Mouse (Mus musculus): ENCODE data around the gene Terf2. TPM values are rescaled to one million over a fixed set of nuclear protein-coding genes. Genes with fewer than 3 reads are reported as not detected.
A peak's percentile ranks its signal among the peaks of the same experiment; 100 is the strongest.
"Not testable (repeated sequence)": the region's sequence is repeated elsewhere in the genome, so short reads cannot be mapped to it uniquely, and the experiment has no call there.

Gene Terf2
- total RNA-seq, 4 experiments from 2014 or later: 37.2 to 42.3 (median 38.5) TPM

DNA sequence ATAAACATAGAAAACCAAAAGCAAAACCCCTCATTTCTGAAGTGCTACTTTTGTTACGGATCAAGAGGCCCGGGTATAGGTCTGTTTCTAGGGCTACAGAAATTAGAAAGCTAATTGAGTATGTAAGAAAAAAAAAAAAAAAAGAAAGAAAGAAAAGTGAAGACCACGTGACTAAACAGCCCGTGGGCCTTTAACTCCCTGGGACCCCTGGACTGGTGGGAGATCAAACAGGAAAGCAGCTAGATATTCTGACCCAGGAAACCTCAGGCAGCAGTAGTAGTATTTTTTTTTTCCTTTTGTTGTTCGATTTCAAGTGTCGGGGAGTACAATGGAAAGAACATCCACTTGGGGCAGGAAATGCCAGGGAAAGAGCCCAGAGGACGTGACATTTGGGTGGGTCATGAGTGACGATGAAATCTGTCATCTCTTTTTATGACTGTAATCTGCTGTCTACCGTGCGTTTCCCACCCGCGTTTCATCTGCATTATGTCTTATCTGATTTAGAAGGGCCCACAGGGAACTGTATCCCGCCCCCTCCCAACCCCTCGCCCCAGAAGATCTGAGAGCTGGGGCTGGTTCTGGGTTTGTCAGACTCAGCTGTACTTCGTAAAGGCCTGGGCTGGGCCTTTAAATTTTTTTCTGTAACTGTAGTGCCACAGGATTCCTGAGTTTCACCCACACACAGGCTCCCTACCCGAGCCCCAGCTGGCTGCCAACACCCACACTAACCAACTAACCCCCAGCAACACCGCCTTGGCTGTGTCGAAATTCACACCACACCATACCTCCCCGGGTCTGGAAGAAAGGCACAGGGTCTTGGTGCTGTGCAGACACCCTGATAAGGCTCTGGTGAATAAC, 18.0 kb upstream of the Terf2 start:
- peak in 1 of 2 experiments; percentile 38 for DNase-seq (ENCODE audit: low spot score in 2 of 2)

DNA sequence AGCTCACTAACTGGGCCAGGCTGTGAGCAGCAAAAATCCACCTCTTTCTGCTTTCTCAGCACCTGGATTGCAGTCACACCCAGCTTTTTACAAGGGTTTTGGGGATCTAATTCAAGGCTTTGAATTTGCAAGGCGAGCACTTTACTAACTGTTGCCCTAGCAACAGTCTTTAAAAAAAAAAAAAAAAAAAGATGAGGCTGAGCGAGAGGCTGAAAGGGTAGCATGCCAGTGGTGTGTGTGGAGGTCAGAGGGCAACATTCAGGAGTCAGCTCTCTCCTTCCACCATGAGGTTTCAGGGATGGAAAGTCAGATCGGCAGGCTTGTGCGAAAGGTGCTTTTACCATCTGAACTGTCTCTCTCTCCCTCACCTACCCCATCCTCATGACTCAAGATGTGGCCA, 16.9 kb upstream of the Terf2 start:
- no peak for DNase-seq (ENCODE audit: low spot score in 2 of 2)

- DNase-seq (ENCODE audit: low spot score in 2 of 2): no peak
Measured at GRCm38 (mm10) chr8:107111340-107112105, 15.2 kb upstream of the Terf2 start.

- no peak for DNase-seq (ENCODE audit: low spot score in 2 of 2)
Measured at GRCm38 (mm10) chr8:107110629-107111330, 14.4 kb upstream of the Terf2 start.

DNA sequence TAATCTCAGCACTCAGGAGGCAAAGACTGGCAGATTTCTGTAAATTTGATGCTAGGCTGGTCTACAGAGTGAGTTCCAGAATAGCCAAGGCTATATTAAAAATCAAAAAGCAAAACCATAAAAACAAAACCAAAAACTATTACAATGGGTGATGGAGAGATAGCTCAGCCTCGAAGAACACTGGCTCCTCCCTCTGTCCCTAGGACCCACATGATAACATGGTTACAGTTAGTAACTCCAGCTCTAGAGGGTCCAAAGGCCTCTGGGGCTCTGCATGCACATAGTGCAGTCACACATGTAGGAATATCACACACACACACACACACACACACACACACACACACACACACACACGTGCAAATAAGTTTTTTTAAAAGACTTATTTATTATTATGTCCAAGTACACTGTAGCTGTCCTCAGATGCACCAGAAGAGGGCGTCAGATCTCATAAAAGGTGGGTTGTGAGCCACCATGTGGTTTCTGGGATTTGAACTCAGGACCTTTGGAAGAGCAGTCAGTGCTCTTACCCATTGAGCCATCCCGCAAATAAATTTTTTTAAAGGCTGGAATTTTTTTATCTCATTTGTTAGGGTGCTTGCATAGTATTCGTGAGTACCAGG, 13.6 kb upstream of the Terf2 start:
- no peak for DNase-seq (ENCODE audit: low spot score in 2 of 2)

DNA sequence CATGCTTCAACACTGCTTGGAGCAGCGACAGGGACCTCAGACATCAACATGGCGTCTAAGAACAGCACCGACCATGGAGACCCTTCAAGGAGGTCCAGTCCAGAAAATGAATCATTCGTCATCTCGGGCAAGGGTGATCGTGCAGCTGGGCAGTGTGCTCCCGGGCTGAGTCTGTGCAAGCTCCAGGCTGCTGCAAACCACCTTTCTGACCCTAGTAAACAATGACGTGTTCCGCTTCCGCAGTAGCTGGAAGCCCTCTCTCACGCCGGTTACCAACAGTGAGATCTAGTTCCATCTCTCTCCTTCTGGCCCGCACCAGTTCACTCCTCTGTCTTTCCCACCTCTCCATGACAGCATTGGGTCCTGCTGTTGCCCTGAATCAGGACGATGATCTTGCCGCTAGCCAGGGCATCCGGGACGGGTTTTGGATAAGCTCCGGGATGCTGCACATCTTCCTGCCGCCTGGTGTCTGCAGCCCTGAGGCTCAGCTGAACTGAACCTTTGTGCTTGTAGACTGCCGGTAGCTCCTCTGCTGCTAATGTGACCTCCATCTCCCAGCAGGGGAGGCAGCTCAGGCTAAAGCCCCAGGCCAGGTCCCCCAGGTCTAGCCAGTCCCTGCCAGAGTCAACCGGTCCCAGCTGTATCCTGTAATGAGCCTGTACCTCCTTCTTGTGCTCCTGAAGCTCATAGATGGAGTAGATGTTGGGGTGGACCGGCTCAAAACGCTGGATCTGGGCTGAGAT, 12.8 kb upstream of the Terf2 start:
- no peak for DNase-seq (ENCODE audit: low spot score in 2 of 2)

GRCm38 (mm10) chr8:107108089-107108488, 11.7 kb upstream of the Terf2 start:
- not testable (repeated sequence) for DNase-seq (ENCODE audit: low spot score in 2 of 2)

GRCm38 (mm10) chr8:107104547-107104946, 8.2 kb upstream of the Terf2 start:
- DNase-seq (ENCODE audit: low spot score in 2 of 2): peak in 1 of 2 experiments; percentile 51

- DNase-seq (ENCODE audit: low spot score in 2 of 2): no peak
Measured at GRCm38 (mm10) chr8:107100635-107101034, 4.3 kb upstream of the Terf2 start.

DNA sequence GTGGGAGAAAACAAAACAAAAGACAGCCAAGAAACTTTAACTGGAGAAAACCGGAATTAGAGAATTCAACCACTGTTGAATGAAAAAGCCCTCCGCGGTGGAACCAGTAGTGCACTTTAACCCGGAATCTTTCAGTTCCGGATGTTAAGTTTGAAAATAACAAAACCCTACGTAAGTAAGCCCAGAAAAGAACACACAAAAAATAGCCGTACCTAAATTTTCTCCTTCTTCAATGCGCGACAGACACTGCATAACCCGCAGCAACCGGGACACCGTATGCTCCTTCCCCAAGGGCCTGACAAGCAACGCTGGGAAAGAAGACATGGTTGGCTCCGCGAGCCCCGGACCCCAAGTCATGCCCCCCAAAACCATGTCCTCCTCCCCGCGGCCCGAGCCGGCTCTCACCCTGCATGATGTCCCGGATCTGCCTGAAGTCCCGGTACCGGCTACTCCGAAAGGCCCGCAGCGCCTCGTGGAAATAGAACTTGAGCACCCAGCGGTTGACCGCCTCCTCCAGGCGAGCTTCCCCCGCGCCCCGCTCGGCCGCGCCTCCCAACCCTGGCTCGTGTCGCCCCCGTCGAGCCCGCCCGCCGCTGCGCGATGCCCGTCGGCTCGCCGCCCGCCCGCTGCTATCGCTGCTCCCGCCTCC, 506 bp downstream of the Terf2 start:
- DNase-seq (ENCODE audit: low spot score in 2 of 2): peak in 1 of 2 experiments; percentile 52

- no peak for DNase-seq (ENCODE audit: low spot score in 2 of 2)
Measured at GRCm38 (mm10) chr8:107090531-107090930, 5.8 kb downstream of the Terf2 start.

GRCm38 (mm10) chr8:107088526-107089063, 7.8 kb downstream of the Terf2 start:
- no peak for DNase-seq (ENCODE audit: low spot score in 2 of 2)

- no peak for DNase-seq (ENCODE audit: low spot score in 2 of 2)
Measured at GRCm38 (mm10) chr8:107086018-107086417, 10.3 kb downstream of the Terf2 start.

- DNase-seq (ENCODE audit: low spot score in 2 of 2): no peak
Measured at GRCm38 (mm10) chr8:107085358-107085757, 11.0 kb downstream of the Terf2 start.

DNA sequence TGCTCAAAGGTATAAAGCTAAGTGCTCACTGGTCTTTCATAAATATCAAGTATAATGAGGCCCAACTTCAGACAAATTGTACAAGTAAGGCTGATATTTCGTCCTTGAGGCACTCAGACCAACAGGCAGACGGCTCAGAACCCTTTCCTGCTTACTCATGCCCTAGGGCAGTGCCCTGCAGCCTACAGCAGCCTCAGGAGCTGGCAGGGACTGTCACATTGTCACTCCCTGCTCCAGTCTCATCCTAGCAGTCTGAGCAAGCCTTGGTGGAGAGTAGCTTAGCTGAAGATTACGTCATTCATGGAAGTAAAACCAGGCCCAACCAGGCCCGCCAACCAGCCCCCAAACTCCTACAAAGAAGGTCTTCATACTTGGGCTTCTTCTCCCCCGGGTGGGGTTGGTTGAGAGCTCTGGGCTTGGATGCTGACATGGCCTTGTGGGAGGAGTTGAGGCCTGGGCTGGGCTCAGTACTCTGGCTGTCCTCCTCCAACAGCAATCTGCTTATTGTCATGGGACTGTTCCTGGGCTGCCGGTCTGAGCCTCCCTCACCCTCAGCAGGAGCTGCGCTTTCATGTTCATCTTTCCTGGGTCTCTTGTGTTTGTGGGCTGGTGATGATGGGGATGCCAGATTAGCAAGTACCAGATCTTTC, 20.0 kb downstream of the Terf2 start:
- DNase-seq (ENCODE audit: low spot score in 2 of 2): no peak

DNA sequence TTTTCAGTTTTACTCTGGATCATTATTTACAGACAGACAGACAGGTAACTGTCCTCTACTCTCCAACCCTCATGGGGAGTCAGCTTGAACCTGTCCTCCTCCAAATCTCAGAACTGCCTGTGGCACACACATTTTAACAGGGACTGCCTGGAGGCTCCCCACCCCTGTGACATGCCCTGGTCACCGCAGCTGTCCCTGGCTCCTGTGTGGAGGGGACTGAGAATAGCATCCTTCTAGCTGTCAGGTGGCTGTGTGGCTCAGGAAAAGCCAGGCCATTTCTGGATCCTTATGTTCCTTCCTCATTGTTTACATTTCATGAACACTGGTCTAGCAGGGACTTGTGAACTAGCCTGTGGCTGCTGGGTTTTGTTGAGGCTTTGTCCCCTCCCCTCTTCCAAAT, 22.2 kb downstream of the Terf2 start:
- no peak for DNase-seq (ENCODE audit: low spot score in 2 of 2)

DNA sequence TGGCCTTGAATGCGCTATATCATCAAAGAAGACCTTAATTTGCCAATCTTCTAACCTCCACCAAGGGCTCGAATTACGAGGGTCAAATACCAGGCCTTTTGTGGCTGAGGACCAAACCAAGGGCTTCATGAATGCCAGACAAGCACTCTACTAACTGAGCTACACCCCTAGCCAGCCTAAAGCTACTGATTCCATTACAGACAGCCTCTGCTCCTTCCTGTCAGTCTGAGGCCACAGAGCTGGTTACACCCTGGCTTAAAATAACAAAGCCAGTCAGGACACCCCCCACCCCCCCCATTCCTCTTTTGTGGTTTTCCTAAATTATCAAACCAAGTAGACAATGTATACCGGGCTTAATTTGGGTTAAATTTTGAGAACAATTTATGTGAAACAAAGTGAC, 22.6 kb downstream of the Terf2 start:
- DNase-seq (ENCODE audit: low spot score in 2 of 2): no peak

- DNase-seq (ENCODE audit: low spot score in 2 of 2): no peak
Measured at GRCm38 (mm10) chr8:107065511-107066496, 30.5 kb downstream of the Terf2 start, which contains the start of gene Tmed6. Tmed6 (minus strand) TSS chr8:107065644.

Data from left cerebral cortex, adult 8-10 months (tissue).